Mouse (Mus musculus): ENCODE results near the gene Ttc30b.

GRCm38 (mm10) chr2:75929786-75930444 is 8.5 kb downstream of the Ttc30b start:
- TF ChIP-seq CTCF (IDR thresholded peaks at IDR 0.05) = no peak
- no peak for TF ChIP-seq EP300 (IDR thresholded peaks at IDR 0.05)

Measured in lung, postnatal 0 days (tissue).